Mouse (Mus musculus): Measurements from ENCODE around the gene H2-DMb1.

Gene H2-DMb1

DNA sequence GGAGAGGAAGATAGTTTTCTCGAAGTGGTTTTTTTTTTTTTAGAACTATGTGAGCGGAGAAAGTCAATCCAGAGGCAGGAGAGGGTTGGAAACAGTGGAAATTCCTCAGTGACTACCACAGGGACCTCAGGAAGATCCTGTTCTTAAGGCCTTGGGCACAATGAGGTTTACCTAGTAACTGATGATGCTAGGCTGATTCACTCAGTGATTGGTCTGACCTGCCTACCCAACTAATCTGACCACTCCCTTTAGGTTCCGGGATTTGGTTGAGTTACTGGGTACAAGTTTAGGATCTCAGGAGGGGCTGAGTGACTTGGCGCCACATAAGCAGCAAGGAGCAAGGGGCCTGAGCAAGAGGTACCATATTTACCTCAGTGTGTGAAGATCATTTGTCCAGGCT, at the start of gene H2-DMb1:
H2-DMb1 (plus strand) TSS at position 150 of the 400 bp plus-strand sequence.
- no peak for DNase-seq

DNA sequence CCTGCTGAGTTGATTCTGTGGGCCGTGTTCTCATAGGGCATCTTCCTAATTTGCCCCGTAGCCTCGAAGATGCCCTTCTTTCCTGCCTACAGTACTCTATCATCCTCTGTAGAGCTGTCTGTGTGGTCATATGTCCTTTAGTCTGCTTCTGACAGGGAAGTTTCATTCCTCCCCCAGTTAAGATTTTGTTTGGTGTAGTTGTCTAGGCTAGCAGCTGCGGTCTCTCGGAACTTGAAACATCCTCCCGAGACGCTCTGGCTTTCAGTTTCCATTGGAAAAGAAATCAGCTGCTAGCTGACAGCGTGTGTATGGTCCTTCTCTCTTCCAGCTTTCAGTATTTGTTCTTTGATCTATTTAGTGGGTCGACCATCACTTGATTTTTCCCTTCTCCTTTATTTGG, 48.1 kb upstream of the H2-DMb1 start:
- no peak for DNase-seq

DNA sequence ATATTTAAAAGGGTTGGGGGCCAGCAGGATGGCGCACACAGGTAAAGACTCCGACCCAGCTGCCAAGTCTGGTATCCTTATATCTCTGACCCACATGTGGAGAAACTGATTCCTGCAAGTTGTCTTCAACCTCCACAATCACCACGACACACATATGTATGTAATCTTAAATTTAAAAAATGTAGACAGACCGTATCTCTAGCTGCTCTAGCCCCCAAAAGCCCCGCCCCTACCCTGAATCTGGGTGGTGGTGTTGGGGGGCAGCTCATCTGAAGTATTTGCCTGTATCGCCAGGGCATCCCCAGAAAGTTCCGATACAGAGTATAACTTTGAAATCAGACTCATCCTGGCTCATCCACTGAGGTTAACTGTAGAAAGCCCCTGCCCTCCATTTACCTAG, 46.3 kb upstream of the H2-DMb1 start:
- DNase-seq: no peak

GRCm38 (mm10) chr17:34107109-34107867, 45.6 kb upstream of the H2-DMb1 start:
- DNase-seq: no peak

- DNase-seq: no peak
These were observed 44.4 kb upstream of the H2-DMb1 start for GRCm38 (mm10) chr17:34108460-34108859.

DNA sequence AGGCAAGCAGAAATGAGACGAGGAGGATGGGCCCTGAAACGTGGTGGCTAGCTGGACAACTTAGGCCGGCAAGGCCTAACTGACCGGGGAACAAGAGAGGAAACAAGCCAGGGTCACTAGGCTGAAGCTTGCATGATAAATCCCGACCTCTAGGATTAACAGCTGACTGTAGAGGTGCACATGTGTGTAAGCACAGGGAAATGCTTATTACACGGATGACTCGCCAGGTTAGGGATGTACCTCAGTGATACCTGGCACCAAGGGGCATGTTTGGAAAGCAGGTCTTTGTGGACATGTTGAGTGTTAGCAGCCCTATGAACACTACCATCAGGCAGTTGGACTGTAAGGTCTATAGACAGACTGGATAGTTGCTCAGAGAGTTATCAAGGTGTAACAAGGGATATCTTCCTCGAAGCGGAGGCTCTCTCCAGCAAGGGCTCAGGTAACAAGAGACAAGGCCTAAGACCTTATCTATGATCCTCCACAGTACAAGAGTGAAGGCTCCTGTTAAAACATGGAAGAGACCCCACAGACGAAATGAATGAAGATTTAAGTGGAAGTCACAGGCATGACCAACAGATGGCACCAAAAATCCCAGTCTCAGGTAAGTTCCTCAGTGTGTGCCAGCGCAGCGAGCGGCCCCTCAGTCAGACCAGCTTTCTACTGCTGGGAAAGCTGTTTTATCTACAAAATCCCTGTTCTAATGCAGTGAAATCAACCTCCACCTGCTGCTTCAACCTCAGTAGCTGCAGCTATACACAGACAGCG, 43.6 kb upstream of the H2-DMb1 start:
- DNase-seq: no peak

- DNase-seq: peak; percentile 12
These were observed 43.1 kb upstream of the H2-DMb1 start for GRCm38 (mm10) chr17:34109806-34110195.

DNA sequence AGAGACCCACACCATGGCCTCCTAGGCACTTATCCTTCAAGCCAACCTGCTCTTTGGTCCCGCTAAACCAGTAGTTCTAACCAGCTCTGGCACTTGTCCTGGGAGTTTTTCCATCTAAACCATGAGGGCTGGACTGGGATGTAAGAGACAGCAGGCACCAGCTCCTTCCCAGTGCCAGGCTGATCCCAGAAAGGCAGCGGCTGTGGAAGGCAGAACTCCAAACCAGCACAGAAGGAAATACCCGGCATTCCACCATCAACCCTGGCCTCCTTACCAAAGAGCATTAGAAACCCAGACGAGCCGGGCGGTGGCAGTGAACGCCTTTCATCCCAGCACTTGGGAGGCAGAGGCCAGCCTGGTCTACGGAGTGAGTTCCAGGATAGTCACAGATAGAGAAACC, 42.6 kb upstream of the H2-DMb1 start:
- no peak for DNase-seq

- DNase-seq: no peak
These were observed 38.8 kb upstream of the H2-DMb1 start for GRCm38 (mm10) chr17:34114114-34114513.

DNA sequence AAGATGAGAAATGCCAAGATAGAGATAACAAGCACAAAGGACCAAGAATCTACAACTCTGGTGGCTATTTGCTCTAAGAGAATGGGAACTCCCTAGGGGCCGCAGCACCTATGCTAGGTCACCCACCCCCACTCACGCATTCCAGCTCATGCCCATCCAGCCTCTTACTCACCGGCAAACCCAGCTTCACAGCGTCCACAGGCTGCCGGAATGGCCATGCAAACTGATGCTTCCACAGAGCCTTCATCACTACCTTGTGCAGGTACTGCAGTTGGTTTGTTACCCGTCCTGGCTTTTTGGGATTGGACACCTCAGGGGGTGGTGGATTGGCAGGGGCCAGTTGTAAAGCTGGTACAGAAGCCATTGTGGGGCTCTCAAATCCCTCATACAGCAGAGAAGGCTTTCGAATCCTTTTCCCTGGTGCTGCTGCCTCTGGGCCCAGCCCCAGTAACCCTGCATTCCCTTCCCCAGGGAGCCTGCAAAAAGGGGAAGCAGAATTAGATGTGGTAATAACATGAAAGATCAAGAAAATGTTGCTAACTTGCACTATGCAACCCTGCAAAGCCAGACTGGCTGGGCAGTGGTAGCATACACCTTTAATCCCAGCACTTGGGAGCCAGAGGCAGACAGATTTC, 36.0 kb upstream of the H2-DMb1 start:
- DNase-seq: peak; percentile 56

- DNase-seq: no peak
These were observed 35.3 kb upstream of the H2-DMb1 start for GRCm38 (mm10) chr17:34117421-34118112.

- peak; percentile 81 for DNase-seq
These were observed 34.6 kb upstream of the H2-DMb1 start for GRCm38 (mm10) chr17:34118113-34118872.

DNA sequence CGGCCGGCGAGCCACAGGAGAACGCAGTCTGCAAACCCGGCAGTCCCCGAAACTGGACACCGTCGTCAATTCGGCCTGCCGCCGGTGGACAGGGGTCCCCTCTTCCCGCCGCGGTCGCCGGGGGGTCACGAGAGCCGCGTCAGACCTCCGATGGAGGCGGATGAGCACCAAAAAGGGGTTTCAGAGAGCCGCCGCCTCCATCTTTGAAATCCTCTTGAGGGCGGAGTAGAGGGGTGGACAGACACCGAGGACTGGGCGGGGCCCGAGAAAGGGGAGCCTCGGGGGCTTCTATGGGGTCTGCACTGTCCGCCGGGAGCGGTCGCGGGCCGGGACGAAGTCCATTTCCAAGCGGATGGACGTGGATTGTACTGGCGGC, 34.0 kb upstream of the H2-DMb1 start:
- no peak for DNase-seq

DNA sequence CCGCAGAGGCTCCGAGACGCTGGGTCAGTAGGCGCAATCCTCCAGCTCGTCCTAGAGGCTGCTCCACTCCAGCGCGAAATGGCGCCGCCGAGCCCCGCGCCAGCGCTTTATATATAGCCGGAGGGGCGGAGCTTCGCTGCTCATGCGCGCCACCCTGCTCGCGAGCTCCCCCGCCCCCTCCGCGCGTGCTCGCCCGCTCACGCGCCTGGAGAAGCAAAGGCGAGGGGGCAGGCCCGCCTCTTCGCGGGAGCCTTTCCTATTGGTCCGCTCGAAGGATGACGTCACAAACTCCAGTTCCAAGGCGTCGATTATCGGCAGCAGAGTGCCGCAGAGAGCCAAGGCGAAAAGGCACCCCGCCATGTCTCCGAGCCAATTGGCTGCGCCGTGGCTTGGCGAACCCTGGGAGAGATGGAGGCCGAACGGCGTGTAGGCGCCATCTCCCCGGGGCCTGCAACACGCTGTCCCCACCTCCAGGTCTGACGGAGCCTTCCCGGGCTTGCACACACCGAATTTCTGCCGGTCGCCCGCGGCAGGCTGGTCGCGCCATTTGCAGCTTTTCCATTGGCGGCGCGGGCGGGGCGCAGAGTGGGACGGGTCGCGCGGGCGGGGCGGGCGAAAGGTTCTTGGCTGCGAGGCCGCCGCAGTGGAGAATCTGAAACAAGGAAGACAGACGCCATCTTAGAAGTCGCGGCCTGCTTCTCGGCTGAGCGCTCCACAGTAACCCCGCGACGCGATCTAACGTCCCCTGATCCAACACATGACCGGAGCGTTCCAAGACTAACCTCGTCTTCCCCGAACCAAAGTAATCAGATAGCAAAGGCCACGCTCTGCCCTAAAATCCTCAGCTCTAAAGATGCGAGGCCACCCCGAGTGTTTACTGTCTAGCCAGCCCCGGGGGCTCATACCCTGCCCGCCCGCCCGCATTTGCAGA, 33.4 kb upstream of the H2-DMb1 start, which contains the start of gene H2-DMa:
H2-DMa (plus strand) TSS at position 293 of the 931 bp plus-strand sequence.
- DNase-seq: peak; percentile 100

DNA sequence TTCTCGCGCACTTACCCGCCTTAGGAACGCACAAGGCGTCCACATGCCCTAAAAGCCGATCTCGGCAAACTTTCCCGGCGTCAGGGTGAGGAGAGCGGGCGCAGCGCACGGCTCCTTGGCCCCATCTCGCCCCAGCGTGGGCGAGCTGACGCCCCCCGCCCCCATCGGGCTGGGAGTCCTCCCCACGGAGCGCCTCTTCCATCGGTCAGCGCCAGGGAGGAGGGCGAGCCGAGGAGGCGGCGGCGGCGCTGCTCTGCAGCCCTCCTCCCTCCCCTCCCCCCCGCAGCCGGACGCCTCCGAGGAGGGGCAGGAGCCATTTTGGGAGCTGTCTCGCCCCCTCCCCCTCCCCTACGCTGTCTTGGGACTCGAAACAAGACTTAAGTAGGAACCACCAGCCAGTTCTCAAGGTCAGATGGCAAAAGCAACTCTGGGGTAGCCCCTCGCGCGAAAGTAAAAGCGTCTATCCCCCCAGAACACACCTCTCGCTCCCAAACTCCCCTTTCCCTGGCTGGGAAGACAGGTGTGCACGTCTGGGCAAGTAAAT, 32.6 kb upstream of the H2-DMb1 start:
- peak; percentile 93 for DNase-seq

DNA sequence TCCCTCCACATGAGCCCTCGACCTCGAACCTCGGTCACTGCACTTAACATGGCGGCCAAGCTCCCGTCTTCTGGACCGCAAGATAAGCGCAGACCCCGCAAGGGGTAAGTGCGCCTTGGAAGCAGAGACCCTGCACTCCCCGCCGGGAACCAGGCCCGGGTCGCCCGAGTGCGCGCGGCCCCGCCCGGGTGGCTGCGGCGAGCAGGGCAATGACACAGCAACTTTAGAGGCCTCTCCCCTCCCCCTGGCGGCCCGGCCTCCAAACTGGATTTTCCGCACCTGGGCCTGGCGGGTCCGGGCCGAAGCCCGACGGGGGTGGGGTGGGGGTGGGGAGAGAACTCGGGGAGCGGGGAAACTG, 32.1 kb upstream of the H2-DMb1 start:
- DNase-seq: peak; percentile 88

GRCm38 (mm10) chr17:34121172-34121878, 31.5 kb upstream of the H2-DMb1 start:
- DNase-seq: peak; percentile 90

DNA sequence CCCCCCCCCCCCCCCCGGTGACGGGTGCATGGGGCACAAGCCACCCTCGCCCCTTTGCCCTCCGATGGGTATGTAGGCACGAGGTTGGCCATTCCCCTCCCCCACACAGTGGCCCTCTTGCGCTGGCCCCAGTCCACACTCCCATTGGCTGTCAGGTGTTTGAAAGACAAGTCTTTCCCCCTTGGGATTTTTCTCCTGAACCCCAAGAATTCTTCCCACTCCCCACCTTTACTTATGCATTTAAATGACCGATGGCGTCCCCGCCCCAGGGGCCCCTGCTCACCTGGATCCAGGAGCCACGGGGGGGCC, 31.0 kb upstream of the H2-DMb1 start:
- DNase-seq: peak; percentile 89

DNA sequence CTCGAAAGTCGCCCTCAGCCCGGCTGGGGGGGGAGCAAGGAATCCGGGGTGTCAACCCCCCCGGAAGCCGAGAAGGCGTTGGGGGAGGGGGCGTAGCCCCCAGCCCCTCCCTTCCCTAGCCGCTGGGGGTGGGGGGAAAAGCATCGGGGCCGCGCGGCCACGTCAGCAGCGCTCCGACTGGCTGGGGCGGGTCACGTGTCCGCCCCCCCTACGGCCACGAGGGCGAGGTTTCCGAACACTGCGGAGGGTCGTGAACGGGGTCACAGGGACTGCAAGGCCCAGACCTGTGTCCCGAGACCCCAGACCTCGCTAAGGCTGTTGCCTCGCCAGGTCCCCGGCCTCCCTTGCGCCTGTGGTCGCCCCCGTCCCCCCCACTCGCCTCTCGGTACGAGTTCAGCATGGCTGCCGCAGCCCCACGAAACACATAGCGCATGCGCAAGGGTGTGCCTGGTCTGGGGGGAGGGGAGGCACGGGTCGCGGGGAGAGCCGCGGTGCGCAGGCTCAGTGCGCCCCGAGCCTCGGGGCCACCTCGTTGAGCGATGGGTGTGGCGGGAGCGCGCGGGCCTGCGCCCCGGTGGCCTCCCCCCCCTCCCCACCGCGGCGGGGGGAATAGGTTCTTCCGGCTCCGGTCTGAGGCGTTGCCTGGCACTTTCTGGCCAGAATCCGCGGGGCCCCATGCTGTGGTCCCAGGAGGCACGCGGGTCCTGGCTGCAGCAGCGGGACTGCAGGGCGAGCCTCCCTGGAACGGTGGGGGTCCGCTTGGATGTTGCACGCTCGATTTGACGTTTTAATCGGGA, 30.5 kb upstream of the H2-DMb1 start, which contains the start of gene Brd2:
Brd2 (minus strand) TSS at position 447 of the 797 bp plus-strand sequence.
- peak; percentile 97 for DNase-seq

All from cerebellum, adult 11-12 months (tissue).